Mouse (Mus musculus): Measurements from ENCODE around the gene Micall2.

DNA sequence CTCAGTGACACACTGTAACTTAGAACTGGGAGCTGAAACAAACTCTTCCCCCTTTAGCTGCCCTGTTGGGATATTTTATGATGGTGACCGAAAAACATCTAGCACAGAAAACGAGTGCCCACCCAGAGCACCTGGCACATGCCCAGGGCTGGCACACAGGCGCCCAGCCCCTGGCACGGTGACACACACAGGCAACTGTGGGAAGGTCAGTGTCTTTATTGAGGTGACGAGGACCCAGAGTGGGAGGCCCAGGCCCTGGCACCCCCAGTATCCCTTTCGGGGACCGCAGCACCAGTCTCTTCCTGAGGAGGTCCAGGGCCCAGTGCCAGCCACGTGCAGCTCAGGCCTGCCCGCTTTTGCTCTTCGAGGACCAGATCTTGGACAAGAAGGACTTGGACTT lies 29.6 kb downstream of the Micall2 start:
- no peak for TF ChIP-seq CTCF (IDR thresholded peaks at IDR 0.05; ENCODE audit: borderline replicate concordance, insufficient read depth, low read depth, low read length)
- no peak for TF ChIP-seq POLR2A (IDR thresholded peaks at IDR 0.05; ENCODE audit: borderline replicate concordance, insufficient read depth, low read length)
